Mouse (Mus musculus) right cerebral cortex, adult 18-20 months (tissue): ENCODE measurements at regions not wholly inside any gene's neighbourhood (a gene's known extent, or its start where the extent isn't known, plus 50 kb on each side); places are given as distances from the start of the nearest gene placed in this dataset.

Experiments
- DNase-seq: peaks from one replicate; pipeline ENCODE4 v3.0.0; 2022; ENCODE audit warnings: mixed read lengths

GRCm38 (mm10) chr10:21483373-21483772, 106.3 kb downstream of the Aldh8a1 start:
- DNase-seq, result no peak

DNA sequence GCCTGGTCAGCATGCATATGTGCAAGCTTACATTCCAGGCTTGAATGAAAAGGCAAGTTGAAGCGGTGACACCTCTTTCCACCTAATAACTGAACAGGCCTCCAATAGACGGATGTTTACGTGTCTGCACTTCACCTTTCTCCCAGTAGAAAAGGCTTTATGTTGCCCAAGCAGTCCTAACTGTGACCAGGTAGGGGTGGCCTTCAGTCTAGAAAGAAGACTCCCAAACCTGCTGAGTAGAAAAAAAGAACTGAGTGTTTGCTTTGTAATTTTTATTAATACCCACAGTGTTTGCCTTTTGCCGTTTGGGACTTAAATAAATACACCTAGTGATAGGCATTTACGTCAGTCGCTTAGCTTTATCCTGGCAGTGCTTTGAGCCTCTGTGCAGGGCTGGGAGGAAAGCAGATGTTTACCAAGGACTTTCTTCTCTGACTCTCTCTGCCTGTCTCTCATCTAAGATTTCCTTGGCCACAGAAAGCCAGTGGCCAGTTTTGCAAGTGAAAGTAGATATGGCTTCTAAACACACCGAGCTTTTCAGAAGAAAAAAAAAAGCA, 104.5 kb upstream of the 1700020N01Rik start:
- no peak for DNase-seq

GRCm38 (mm10) chr10:21490910-21491309, 102.0 kb upstream of the 1700020N01Rik start:
- no peak for DNase-seq

DNA sequence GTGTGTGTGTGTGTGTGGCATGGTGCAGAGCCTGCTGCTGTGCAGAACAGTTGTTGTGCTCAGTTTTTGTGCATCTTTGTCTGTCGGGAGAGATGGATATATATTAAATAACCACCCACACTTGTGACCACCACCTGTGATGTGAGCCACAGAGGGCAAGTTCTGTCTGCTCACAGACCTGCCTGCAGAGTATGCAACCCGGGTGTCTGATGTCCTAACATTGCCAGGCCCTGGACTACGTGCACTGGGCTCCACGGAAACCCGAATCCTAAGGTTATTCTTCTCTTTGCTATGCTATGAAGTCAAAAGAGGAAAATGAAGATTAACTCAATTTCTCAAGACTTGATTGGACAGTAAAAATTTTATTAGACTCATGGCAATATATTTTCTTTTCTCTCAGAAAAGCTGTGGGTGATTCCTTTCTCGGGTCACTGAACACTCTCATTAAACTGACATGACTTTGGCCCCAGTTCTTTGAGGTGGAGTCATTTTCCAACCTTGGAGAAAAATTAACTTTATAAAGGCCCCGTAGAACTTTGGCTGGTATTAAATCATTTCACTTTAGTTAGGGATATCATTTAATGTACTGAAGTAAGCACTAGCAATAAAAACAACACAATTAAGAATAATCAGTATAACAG, 100.6 kb upstream of the 1700020N01Rik start:
- no peak for DNase-seq

- no peak for DNase-seq
These were observed 98.4 kb upstream of the 1700020N01Rik start for GRCm38 (mm10) chr10:21494536-21494935.

DNA sequence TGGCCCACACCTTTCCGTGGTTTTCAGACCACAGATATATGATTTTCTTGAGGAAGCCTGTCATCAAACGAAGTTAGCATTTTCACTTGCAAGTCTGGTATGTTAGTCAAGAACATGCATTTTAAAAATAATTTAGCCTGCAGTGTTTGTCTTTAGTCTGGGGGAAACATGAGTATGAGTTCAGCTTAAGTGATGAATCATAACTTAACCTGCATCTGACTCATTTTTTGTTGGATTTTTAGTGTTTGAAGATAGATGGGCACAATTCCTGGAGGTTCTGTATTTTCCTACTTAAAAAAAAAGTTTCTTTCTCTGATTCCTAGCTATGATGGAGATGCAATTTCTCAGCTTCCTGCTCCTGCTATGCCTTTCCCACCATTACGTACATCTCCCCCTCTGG, 95.8 kb upstream of the 1700020N01Rik start:
- DNase-seq, result no peak

DNA sequence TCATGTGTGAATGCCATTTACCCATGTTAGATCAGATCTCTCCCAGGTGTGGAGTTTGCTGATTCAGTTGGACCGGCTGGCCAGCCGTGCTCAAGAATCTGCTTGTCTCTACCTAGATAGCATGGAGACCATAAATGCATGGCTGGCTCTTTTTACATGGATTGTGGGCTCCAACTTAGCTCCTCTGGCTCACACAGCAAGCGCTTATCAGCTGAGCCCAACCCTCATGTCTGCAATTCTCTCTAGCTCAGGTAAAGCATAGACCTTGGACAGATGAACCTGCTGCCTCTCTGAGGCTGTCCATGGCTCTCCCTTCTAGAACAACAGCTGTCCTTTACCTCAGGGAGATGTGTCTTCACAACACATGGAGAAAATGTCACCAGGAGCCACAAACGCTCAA, 94.8 kb upstream of the 1700020N01Rik start:
- DNase-seq, result no peak

GRCm38 (mm10) chr10:21501658-21502057, 91.3 kb upstream of the 1700020N01Rik start:
- DNase-seq, result no peak

DNA sequence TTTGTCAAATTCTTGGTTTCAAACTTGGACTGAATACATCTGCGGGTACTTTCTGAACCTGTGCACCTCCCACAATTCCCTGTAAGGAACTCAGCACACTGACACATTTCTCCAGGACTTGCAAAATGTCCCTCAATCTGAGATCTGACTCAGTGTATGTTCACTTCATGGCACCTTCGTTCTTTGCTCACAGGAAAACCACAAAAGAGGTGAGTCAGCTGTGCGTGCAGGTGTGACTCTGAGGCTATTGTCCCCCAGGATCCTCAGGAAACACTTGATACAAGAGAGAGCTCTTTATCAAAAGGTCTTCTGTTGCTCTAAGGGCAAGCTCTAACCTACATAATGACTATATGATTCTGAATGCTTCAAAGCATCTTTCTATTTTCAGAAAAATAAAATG, 88.5 kb upstream of the 1700020N01Rik start:
- DNase-seq, result no peak

- no peak for DNase-seq
These were observed 81.6 kb upstream of the 1700020N01Rik start for GRCm38 (mm10) chr10:21511386-21511785.

DNA sequence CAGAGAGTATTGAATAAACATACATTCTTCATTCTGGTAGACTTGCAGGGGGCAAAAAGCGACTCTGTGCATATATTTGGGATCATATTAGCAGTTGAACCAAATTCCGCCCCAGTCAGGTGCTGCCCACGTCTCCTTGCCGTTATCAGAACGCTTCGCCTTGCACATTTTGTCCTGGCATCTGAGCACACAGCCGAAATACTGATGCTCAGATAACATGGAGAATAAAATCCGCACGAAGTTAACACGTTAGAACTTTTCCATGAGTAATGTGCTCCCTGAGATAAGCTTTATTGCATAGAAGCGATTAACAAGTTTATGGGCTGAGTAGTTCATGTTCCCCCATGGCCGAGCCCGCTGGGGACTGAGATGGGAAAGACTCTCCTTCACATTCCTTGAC, 80.5 kb upstream of the 1700020N01Rik start:
- DNase-seq, result no peak

DNA sequence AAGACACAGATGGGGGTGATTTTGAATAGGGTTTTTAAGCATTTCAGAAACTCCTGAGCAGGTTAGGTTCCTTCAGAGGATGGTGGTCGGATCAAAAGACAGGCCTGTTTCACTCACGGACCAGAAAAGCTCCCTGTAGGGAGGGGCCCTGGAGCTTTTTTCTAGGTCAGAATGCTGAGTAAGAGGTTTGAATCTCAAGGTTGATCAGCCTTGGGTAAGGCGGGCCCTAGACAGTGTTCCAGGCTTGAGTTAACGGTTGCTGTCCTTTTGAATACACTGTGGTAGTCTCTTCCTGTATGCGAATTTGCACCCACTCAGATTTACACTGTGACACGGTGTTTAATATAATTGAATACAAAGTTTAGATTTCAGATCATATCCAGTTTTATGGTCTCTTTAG, 75.2 kb upstream of the 1700020N01Rik start:
- DNase-seq, result no peak

GRCm38 (mm10) chr10:21520854-21521253, 72.1 kb upstream of the 1700020N01Rik start:
- peak; percentile 20 for DNase-seq

GRCm38 (mm10) chr10:21525555-21525954, 67.4 kb upstream of the 1700020N01Rik start:
- DNase-seq, result no peak

GRCm38 (mm10) chr10:21528396-21528795, 64.5 kb upstream of the 1700020N01Rik start:
- no peak for DNase-seq

DNA sequence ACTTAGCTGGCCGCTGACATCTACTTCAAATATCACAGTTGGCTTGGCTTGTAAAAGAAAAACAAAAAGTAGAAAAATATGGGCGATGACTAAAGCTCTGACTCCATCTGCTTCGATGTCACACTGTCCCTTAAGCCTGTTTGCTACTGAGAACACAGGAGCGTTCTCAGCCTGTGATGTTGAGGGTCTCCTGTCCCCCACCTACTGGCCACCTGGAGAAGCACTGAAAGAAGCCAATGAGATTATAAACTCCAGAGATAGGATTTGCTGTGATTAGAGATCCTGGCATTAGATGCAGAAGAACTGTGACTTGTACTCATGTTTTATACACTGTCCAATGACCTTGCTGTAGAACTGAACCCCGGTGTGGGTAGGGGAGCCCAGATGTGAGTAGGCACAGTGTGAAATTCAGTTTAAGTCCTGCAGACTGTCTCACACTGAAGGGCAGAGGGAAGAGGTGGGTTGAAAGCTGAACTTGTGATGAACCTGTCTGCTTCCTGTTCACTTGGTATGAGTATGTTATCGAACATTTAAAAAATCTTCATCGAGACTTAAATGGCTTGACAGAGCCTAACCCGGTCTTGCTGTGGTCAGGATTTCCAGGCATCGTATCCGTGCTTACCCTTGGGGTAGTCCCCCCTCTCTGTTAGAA, 63.7 kb upstream of the 1700020N01Rik start:
- DNase-seq, result no peak

DNA sequence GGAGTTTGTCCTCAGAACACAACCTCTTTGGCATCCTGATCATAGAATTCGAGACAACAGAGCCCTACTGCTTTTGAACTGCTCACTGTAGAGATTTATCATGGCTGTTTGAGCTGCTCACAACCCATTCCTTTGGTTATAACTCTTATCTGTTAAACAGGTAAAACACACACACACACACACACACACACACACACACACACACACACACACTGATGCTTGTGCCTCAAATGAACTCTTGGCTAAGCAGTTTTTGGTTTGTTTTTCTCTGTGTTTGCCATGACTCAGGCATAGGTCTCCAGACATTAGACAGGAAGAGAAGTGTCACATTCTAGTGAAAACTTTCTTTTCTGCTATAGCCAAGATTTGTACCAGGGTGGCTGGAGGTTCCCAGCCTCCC, 60.8 kb upstream of the 1700020N01Rik start:
- no peak for DNase-seq

- DNase-seq, result no peak
These were observed 57.3 kb upstream of the 1700020N01Rik start for GRCm38 (mm10) chr10:21535631-21536030.

- DNase-seq, result no peak
These were observed 54.5 kb upstream of the 1700020N01Rik start for GRCm38 (mm10) chr10:21538481-21538880.
